Mouse (Mus musculus) MEL (cell line): ENCODE data around the gene Cbl. TPM values are rescaled to one million over a fixed set of nuclear protein-coding genes. Genes with fewer than 3 reads are reported as not detected.

ENCODE experiments used
- DNase-seq: peaks from one replicate; pipeline ENCODE4 v3.0.0; 2011; ENCODE audit warnings: low read depth, low spot score
- H3K27ac ChIP-seq: 2 replicates; pipeline ENCODE4 v1.5.1; 2012; ENCODE audit warnings: low read depth, mild to moderate bottlenecking, control low read depth, low read length, moderate library complexity; ENCODE audit not compliant: control insufficient read depth
- H3K27me3 ChIP-seq, 2 experiments: fragments of 150-350 bp in 1 of 2; sonication (generic) in 1 of 2; 2 replicates each; pipeline ENCODE4 v1.6.1; 2012; ENCODE audit warnings: low read length in 2 of 2, mild to moderate bottlenecking in 2 of 2, improper control_type of control experiment in 1 of 2, moderate library complexity in 1 of 2; ENCODE audit not compliant: insufficient read depth in 2 of 2, control insufficient read depth in 1 of 2
- H3K36me3 ChIP-seq, 2 experiments: 2 replicates each; pipeline ENCODE4 v1.6.1; 2012 to 2014; ENCODE audit warnings: low read length in 2 of 2, improper control_type of control experiment in 1 of 2, inconsistent platforms in 1 of 2, mild to moderate bottlenecking in 1 of 2; ENCODE audit not compliant: insufficient read depth in 2 of 2, control insufficient read depth in 1 of 2
- H3K4me1 ChIP-seq, 2 experiments: fragments of 150-350 bp in 1 of 2; sonication (generic) in 1 of 2; 2 replicates each; pipeline ENCODE4 v1.6.1; 2012; ENCODE audit warnings: low read length in 2 of 2, improper control_type of control experiment in 1 of 2, mild to moderate bottlenecking in 1 of 2; ENCODE audit not compliant: insufficient read depth in 2 of 2, control insufficient read depth in 1 of 2
- H3K4me3 ChIP-seq, 2 experiments: fragments of 150-350 bp in 1 of 2; sonication (generic) in 1 of 2; 2 replicates each; pipeline ENCODE4 v1.5.1; 2012; ENCODE audit warnings: low read depth in 2 of 2, low read length in 2 of 2, mild to moderate bottlenecking in 2 of 2, moderate library complexity in 2 of 2, control low read depth in 1 of 2, improper control_type of control experiment in 1 of 2; ENCODE audit not compliant: control insufficient read depth in 1 of 2, insufficient read depth in 1 of 2
- H3K79me2 ChIP-seq: 2 replicates; pipeline ENCODE4 v1.6.1; 2012; ENCODE audit warnings: mild to moderate bottlenecking, low read length, moderate library complexity; ENCODE audit not compliant: control insufficient read depth, poor library complexity, insufficient read depth
- H3K9ac ChIP-seq: 2 replicates; pipeline ENCODE4 v1.6.1; 2012; ENCODE audit warnings: low read depth, mild to moderate bottlenecking, control low read depth, low read length, moderate library complexity; ENCODE audit not compliant: control insufficient read depth, poor library complexity, severe bottlenecking
- H3K9me3 ChIP-seq: fragments of 150-350 bp; sonication (generic); replicated peaks from 2 replicates; pipeline ENCODE4 v1.6.1; 2012; ENCODE audit warnings: mild to moderate bottlenecking, low read length, improper control_type of control experiment, moderate library complexity; ENCODE audit not compliant: insufficient read depth
- BHLHE40 ChIP-seq: IDR thresholded peaks from 2 replicates; pipeline ENCODE4 v1.6.1; 2012; ENCODE audit warnings: low read depth, mild to moderate bottlenecking, inconsistent platforms, low read length, improper control_type of control experiment, borderline replicate concordance
- CHD2 ChIP-seq: IDR thresholded peaks from 2 replicates; pipeline ENCODE4 v1.6.1; 2011; ENCODE audit warnings: low read length, improper control_type of control experiment
- CTCF ChIP-seq, 3 experiments: IDR thresholded peaks in 2 of 3; conservative IDR thresholded peaks in 1 of 3; 2 replicates each; pipeline ENCODE4 v1.5.1; 2011 to 2012; ENCODE audit warnings: low read length in 3 of 3, low read depth in 2 of 3, mild to moderate bottlenecking in 2 of 3, improper control_type of control experiment in 1 of 3, inconsistent platforms in 1 of 3, mixed read lengths in 1 of 3, moderate library complexity in 1 of 3; ENCODE audit not compliant: control insufficient read depth in 1 of 3, insufficient read depth in 1 of 3, poor library complexity in 1 of 3, severe bottlenecking in 1 of 3
- E2F4 ChIP-seq: IDR thresholded peaks from 2 replicates; pipeline ENCODE4 v1.6.1; 2011; ENCODE audit warnings: low read depth, low read length, improper control_type of control experiment, borderline replicate concordance
- ELF1 ChIP-seq: IDR thresholded peaks from 2 replicates; pipeline ENCODE4 v1.6.1; 2014; ENCODE audit warnings: low read depth, mild to moderate bottlenecking, inconsistent platforms, low read length, improper control_type of control experiment, moderate library complexity
- ETS1 ChIP-seq: IDR thresholded peaks from 2 replicates; pipeline ENCODE4 v1.6.1; 2012; ENCODE audit warnings: low read depth, mild to moderate bottlenecking, inconsistent platforms, low read length, improper control_type of control experiment, moderate library complexity
- GABPA ChIP-seq: IDR thresholded peaks from 2 replicates; pipeline ENCODE4 v1.6.1; 2012; ENCODE audit warnings: low read depth, mild to moderate bottlenecking, inconsistent platforms, low read length, improper control_type of control experiment, moderate library complexity
- GATA1 ChIP-seq: IDR thresholded peaks from 2 replicates; pipeline ENCODE4 v1.6.1; 2011; ENCODE audit warnings: low read depth, low read length, improper control_type of control experiment
- HCFC1 ChIP-seq: IDR thresholded peaks from 2 replicates; pipeline ENCODE4 v1.6.1; 2012; ENCODE audit warnings: low read depth, mild to moderate bottlenecking, inconsistent platforms, low read length, improper control_type of control experiment, moderate library complexity
- KAT2A ChIP-seq: conservative IDR thresholded peaks from 2 replicates; pipeline ENCODE4 v1.6.1; 2012; ENCODE audit warnings: low read depth, low read length, improper control_type of control experiment, inconsistent platforms
- MAX ChIP-seq: IDR thresholded peaks from 2 replicates; pipeline ENCODE4 v1.6.1; 2011; ENCODE audit warnings: low read length, improper control_type of control experiment
- MAZ ChIP-seq: IDR thresholded peaks from 2 replicates; pipeline ENCODE4 v1.6.1; 2012; ENCODE audit warnings: low read depth, mild to moderate bottlenecking, inconsistent platforms, low read length, improper control_type of control experiment
- MEF2A ChIP-seq: IDR thresholded peaks from 2 replicates; pipeline ENCODE4 v1.6.1; 2014; ENCODE audit warnings: low read depth, mild to moderate bottlenecking, inconsistent platforms, low read length, improper control_type of control experiment; ENCODE audit not compliant: poor library complexity, insufficient replicate concordance, severe bottlenecking; ENCODE audit errors: extremely low read depth
- NELFE ChIP-seq: IDR thresholded peaks from 2 replicates; pipeline ENCODE4 v1.6.1; 2011; ENCODE audit warnings: low read depth, low read length, improper control_type of control experiment
- NRF1 ChIP-seq: IDR thresholded peaks from 2 replicates; pipeline ENCODE4 v1.6.1; 2014; ENCODE audit warnings: low read depth, mild to moderate bottlenecking, inconsistent platforms, low read length, improper control_type of control experiment, moderate library complexity; ENCODE audit not compliant: poor library complexity, insufficient read depth, severe bottlenecking
- POLR2A ChIP-seq, 2 experiments: IDR thresholded peaks; 2 replicates each; pipeline ENCODE4 v1.6.1; 2011 to 2012; ENCODE audit warnings: low read length in 2 of 2, mild to moderate bottlenecking in 2 of 2, control low read depth in 1 of 2, improper control_type of control experiment in 1 of 2, low read depth in 1 of 2, moderate library complexity in 1 of 2; ENCODE audit not compliant: control insufficient read depth in 1 of 2, insufficient read depth in 1 of 2, poor library complexity in 1 of 2
- POLR2AphosphoS2 ChIP-seq: IDR thresholded peaks from 2 replicates; pipeline ENCODE4 v1.6.1; 2011; ENCODE audit warnings: low read length, improper control_type of control experiment
- POLR2AphosphoS5 ChIP-seq: IDR thresholded peaks from 2 replicates; pipeline ENCODE4 v1.6.1; 2012; ENCODE audit warnings: low read depth, borderline replicate concordance, mild to moderate bottlenecking, inconsistent platforms, low read length, moderate library complexity, mixed read lengths
- RCOR1 ChIP-seq: IDR thresholded peaks from 2 replicates; pipeline ENCODE4 v1.6.1; 2012; ENCODE audit warnings: low read depth, mild to moderate bottlenecking, inconsistent platforms, low read length, improper control_type of control experiment
- SIN3A ChIP-seq: IDR thresholded peaks from 2 replicates; pipeline ENCODE4 v1.6.1; 2012; ENCODE audit warnings: low read length, improper control_type of control experiment, inconsistent platforms
- SMC3 ChIP-seq: IDR thresholded peaks from 2 replicates; pipeline ENCODE4 v1.6.1; 2011; ENCODE audit warnings: low read depth, low read length, improper control_type of control experiment
- TAL1 ChIP-seq: IDR thresholded peaks from 2 replicates; pipeline ENCODE4 v1.6.1; 2012; ENCODE audit warnings: mild to moderate bottlenecking, inconsistent platforms, low read length, moderate library complexity, mixed read lengths
- TBP ChIP-seq: IDR thresholded peaks from 2 replicates; pipeline ENCODE4 v1.8.0; 2011; ENCODE audit warnings: low read depth, low read length, improper control_type of control experiment
- TCF12 ChIP-seq: IDR thresholded peaks from 2 replicates; pipeline ENCODE4 v1.6.1; 2014; ENCODE audit warnings: low read depth, mild to moderate bottlenecking, inconsistent platforms, low read length, improper control_type of control experiment, moderate library complexity
- USF1 ChIP-seq: IDR thresholded peaks from 2 replicates; pipeline ENCODE4 v1.6.1; 2014; ENCODE audit warnings: low read depth, mild to moderate bottlenecking, inconsistent platforms, low read length, improper control_type of control experiment, moderate library complexity
- ZC3H11A ChIP-seq: IDR thresholded peaks from 2 replicates; pipeline ENCODE4 v1.6.1; 2012; ENCODE audit warnings: low read depth, mild to moderate bottlenecking, inconsistent platforms, low read length, improper control_type of control experiment
- ZKSCAN1 ChIP-seq: IDR thresholded peaks from 2 replicates; pipeline ENCODE4 v1.6.1; 2012; ENCODE audit warnings: low read depth, mild to moderate bottlenecking, inconsistent platforms, low read length, improper control_type of control experiment, moderate library complexity
- ZNF384 ChIP-seq: IDR thresholded peaks from 2 replicates; pipeline ENCODE4 v1.6.1; 2012; ENCODE audit warnings: low read depth, mild to moderate bottlenecking, inconsistent platforms, low read length, improper control_type of control experiment
- polyA plus RNA-seq, 2 experiments: library from polyadenylated mRNA; stranded (reverse) in 1 of 2; unstranded in 1 of 2; fragments of >175 nt in 1 of 2; fragments of >200 nt in 1 of 2; gene quantifications; 2 replicates each; pipeline versions ENCODE4 v1.2.1 to v1.2.4; 2012; ENCODE audit warnings: low replicate concordance in 2 of 2, low read depth in 1 of 2; ENCODE audit not compliant: insufficient read length in 2 of 2, insufficient read depth in 1 of 2, missing spikeins in 1 of 2
- total RNA-seq: library from RNA; depleted of rRNA; stranded (reverse); fragments of 300-350 nt; gene quantifications from 2 replicates; pipeline ENCODE4 v1.2.3, GENCODE M21; 2012

Cbl gene
- total and polyA plus RNA-seq, 3 experiments = 9.1 to 41.1 (median 36.8) TPM

GRCm38 (mm10) chr9:44199166-44199565 lies 34.7 kb downstream of the Cbl start:
- TF ChIP-seq TAL1 (no peak), SIN3A (no peak), SMC3 (no peak), ZC3H11A (no peak), MAX (no peak), KAT2A (no peak), POLR2AphosphoS5 (no peak), RCOR1 (no peak), MAZ (no peak), POLR2AphosphoS2 (no peak), E2F4 (no peak), USF1 (no peak), GATA1 (no peak), MEF2A (no peak), NELFE (no peak), TBP (no peak), ZNF384 (no peak), POLR2A (IDR thresholded peaks at IDR 0.05; ENCODE audit: control insufficient read depth in 1 of 2, insufficient read depth in 1 of 2, low read depth in 1 of 2, low read length in 2 of 2, poor library complexity in 1 of 2) (no peak)
- Histone ChIP-seq H3K4me1 (peaks cover 3 to 5% of the 10 kb centered on the region in 2 experiments), H3K9me3 (no peaks in the 10 kb centered on the region), H3K36me3 (peaks cover 2 to 8% of the 10 kb centered on the region in 2 experiments; a peak in 3 of 4 replicates), H3K27me3 (no peaks in the 10 kb centered on the region), H3K27ac (no peak overlapping the region), H3K79me2 (peaks cover 5% of the 10 kb centered on the region; the same call in 1 of the 2 replicates), H3K4me3 (no peak overlapping the region), H3K9ac (no peak overlapping the region)
- no peak for DNase-seq

GRCm38 (mm10) chr9:44196354-44196753 lies 37.5 kb downstream of the Cbl start:
- Histone ChIP-seq H3K79me2 (peaks cover 1% of the 10 kb centered on the region; the same call in 1 of the 2 replicates), H3K4me3 (no peak overlapping the region), H3K4me1 (peaks cover 5 to 10% of the 10 kb centered on the region in 2 experiments), H3K36me3 (peaks cover 4 to 16% of the 10 kb centered on the region in 2 experiments; a peak in 3 of 4 replicates)
- no peak for TF ChIP-seq TCF12
- TF ChIP-seq CHD2 = no peak
- no peak for TF ChIP-seq ZKSCAN1
- no peak for TF ChIP-seq MEF2A
- TF ChIP-seq BHLHE40 = no peak
- TF ChIP-seq ETS1 = no peak
- no peak for TF ChIP-seq NELFE
- TF ChIP-seq HCFC1 = no peak
- TF ChIP-seq ELF1 = no peak
- no peak for TF ChIP-seq GATA1
- no peak for TF ChIP-seq POLR2A (IDR thresholded peaks at IDR 0.05; ENCODE audit: control insufficient read depth in 1 of 2, insufficient read depth in 1 of 2, low read depth in 1 of 2, low read length in 2 of 2, poor library complexity in 1 of 2)
- no peak for TF ChIP-seq TBP
- TF ChIP-seq NRF1 = no peak
- no peak for TF ChIP-seq GABPA
- TF ChIP-seq CTCF (IDR thresholded peaks at IDR 0.05 in 2 of 3, conservative IDR thresholded peaks at IDR 0.05 in 1 of 3; ENCODE audit: control insufficient read depth in 1 of 3, insufficient read depth in 1 of 3, low read depth in 2 of 3, low read length in 3 of 3, poor library complexity in 1 of 3, severe bottlenecking in 1 of 3) = no peak
- TF ChIP-seq, all 39 proteins: peak for 0
- DNase-seq = no peak
- no peaks in the 10 kb centered on the region for H3K9me3 ChIP-seq
- H3K27ac ChIP-seq = no peak overlapping the region
- no peak overlapping the region for H3K9ac ChIP-seq
- H3K27me3 ChIP-seq = no peaks in the 10 kb centered on the region
